Mouse (Mus musculus): ENCODE results near the gene Tipin.

The Tipin gene

DNA sequence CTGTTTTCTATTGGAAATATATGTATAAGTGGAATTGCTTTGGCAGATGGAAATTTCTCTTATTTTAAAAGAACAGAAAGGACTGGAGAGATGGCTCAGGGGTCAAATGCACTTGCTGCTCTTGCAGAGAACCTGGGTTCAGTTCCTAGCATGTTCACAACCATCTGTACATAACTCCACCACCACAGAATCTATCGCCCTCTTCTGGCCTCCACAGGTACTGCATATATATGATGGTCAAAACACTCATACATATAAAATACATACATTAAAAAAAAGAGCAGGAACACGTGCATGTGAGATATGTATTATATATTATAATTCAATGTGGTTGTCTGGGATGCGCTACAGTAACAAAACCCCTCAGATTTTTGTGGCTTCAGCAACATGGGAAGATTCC lies 69.8 kb downstream of the Tipin start:
- no peak for DNase-seq

All from cerebellum, adult 9-10 months (tissue).